Mouse (Mus musculus) lung, postnatal 0 days (tissue): ENCODE data around the gene Gli3.
A peak's percentile ranks its signal among the peaks of the same experiment; 100 is the strongest.

Source experiments
- CTCF ChIP-seq: IDR thresholded peaks from 2 replicates; pipeline ENCODE4 v1.5.1; 2016; ENCODE audit warnings: antibody characterized with exemption, mild to moderate bottlenecking
- EP300 ChIP-seq: IDR thresholded peaks from 2 replicates; pipeline ENCODE4 v1.6.1; 2016; ENCODE audit warnings: antibody characterized with exemption, mild to moderate bottlenecking, control low read depth

DNA sequence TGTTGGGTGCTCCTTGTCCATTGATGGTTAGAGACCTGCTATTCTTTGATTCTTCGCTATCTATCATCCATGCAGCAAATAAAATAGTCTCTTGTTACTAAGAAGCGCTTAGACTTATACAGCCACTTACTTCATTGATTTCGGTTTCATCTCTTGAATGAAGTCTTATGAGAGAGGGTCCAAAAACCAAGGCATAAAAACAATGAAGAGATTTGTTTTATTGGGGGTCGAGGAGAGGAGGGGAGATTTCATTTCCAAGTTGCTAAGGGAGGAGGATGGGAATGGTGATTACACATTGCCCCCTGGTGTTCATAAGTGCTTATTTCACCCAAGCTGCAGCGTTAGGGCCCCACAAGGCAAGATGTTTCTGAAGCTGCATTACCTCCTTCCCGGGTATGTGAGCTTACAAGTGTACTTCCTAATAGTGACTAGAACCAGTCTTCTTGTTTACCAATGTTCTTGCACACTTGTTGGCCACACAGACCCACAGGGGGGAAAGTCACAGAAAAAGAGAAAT, 299.9 kb downstream of the Gli3 start:
- peak; percentile 87 for TF ChIP-seq CTCF
- no peak for TF ChIP-seq EP300
